Mouse (Mus musculus): ENCODE measurements around the gene Kat7.

The Kat7 gene

DNA sequence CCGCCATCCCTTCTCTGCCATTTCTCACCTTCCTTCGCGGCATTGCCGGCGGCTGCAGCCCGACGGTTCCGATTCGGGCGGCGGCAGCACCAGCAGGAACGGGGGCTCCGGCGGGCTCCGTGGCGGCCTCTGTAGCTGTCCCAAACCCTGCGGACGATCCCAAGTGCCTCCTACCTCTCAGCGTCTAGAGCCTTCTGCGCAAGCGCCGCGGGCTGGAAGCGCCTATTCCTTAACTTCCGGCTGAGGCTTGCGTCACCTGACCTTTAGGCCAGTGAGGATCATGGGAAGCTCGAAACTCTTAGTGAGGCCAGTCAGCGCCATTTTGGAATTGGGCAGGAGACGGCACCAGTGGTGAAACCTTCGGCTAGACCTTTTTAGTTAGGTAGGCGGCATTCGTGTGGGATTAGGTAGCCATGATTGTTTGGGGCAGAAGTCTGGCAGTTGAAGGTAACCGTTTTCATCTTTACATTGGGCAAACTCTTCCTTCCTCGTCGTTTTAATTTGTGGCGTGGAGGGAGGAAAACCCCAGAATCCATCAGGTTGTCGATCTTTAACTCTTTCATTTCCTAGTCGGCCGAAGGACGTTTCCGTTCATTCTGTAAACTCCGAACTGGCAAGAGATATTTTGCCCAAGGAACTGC, at the start of gene Kat7:
Kat7 (minus strand) TSS at position 240 of the 641 bp plus-strand sequence.
- peak; percentile 99 for DNase-seq (ENCODE audit: low read depth, low spot score)

DNA sequence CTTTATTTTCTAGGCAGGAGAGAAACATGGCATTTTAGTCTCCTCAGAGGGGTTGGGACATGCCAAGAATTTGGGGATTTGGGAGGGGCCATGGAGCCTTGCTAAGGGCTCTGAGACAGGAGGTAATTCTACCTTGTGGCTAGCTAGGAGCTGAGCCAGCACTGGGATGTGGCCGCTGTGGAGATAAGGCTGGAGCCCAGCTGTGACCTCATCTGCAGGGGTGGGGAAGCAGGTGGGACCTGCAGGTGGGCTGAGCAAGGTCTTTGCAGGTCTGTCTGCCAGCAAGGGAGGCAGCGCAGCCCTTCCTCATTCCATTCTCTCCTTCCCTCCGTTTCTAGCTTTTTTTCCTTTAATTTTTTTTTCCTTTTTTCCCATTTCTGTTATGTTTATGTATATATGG, 48.2 kb upstream of the Kat7 start:
- DNase-seq (ENCODE audit: low read depth, low spot score), result no peak

DNA sequence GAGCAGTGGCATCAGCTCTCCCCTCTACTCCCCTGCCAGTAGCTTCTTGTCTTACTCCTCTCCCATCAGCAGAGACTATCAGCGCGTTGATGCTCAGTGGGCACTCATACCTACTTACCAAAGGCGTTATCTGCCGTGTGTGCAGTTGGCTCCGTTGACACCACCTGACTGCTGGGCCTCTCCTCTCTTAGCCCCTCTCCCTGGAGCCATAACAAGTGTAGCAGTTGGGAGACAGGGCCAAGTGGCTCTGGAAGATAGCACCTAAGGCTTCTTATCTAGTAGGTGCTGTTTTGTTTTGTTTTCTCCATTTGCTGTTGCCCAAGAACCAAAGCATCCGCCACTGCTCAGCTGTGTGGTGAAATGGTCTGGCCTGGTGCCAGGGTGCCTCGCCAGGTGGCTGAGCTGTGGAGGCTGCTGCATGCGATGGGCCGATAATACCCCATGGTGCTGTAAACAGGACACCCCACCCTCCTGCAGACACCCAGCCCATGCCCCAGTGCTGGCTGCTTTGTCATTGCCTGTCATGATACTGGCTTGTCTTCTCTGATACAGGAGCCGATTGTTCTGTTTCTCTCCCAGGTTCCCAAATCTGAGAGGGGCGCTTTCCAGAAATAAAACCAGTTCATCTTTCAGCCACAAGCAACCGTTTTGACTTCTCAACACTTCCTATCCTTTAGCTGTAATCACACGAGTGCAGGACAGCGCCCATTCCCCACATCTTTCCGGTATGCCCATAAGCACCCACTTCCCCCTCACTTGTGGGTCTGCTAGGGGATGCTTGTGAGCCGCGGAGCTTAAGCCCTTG, 46.6 kb upstream of the Kat7 start:
- DNase-seq (ENCODE audit: low read depth, low spot score), result no peak

DNA sequence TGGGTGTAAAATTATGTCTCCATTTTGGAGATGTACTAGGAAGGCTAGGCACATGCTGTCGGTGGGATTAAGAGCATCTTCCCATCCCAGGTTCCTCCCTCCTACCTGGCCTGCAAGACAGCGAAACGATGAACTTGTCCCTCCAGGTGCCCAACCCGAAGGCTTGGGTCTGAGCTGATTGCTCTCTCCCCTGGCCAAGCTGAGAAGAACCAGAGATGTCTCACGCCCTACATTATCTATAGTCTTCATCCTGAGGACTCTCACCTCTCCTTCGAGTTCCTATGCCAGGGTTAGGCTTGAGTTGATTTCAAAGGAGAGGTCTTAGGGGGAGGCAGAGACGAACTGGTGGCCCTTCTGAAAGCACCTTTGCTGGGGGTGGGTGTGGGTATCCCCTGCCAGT, 46.0 kb upstream of the Kat7 start:
- no peak for DNase-seq (ENCODE audit: low read depth, low spot score)

DNA sequence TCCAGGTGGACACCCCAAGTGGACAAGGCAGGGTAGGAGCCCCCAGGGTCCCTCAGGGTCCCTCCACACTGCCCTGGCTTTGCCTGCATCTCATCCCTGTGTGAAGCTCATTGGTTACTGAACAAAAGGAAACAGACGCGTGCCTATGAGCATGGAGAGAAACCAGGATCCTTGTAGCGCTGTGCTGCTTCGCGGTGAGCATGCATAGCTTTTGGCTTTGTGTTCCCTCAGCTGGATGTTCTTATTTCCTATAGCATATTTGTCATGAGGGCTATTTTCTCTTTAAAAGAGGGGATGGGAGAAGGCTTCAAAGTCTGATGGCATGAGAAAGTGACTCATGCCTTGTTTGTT, 45.6 kb upstream of the Kat7 start:
- no peak for DNase-seq (ENCODE audit: low read depth, low spot score)

DNA sequence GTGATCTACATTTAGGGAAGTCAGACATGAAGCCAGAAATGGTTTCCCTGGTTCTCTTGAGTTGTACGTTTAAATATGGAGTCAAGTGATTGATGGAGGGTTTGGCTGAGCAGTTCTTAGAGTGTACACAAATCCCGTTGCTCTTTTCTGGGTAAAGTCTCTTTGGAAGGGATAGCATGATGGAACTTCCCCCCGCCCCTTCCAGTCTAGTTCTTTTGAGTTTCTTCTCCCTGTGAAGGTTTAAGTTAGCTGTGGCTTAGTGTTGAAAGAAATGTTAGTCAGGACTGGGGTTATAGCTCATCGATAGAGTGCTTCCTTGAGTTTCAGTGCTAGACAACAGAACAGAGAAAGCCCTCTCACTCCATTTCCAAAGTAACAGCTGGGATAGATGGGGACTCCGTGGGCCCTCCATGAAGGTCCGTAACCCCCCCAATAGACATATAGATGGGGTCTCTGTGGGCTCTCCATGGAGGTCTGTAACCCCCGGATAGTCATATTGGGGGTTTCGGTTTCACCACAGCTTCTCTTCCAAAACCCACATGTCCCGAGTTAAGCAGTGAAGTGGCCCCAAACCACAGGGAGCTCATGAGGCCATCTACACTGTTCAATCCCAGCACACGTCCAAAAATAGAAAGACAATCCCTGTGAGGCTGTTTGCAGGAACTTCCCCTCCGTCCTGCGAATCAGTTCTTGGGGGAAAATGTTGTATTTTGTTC, 45.1 kb upstream of the Kat7 start:
- no peak for DNase-seq (ENCODE audit: low read depth, low spot score)

DNA sequence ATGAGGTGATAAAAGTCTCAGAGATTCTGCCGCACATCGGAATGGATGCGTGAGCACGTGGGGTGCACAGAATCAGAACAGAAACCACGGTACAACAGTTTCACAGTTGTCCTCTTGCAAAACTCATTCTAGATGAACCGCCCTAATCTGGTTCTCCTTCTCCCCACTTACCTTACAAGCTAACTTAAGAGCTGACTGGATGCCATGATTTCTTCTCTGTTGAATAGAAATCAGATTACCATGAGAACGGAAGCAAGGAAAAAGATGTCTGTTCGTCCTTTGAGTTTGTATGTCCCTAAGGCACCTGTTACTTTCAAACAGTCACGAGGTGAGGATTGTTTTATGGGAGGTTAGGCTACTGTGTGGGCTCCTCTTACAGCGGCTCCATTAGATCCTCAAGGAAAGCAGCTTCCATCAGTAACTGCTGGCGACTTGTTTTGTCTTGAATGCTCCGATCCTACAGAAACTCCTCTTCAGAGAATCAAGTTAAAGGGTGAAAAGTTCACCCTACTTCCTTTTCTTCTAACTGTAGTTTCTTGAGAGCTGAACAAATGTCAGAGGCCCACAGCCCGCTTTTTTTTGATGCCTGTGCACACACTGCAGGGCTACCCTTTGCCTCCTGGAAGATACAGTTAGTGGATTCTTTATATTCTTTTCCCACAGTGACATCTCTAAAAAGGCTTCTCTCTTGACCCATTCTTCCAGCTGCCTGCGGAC, 44.3 kb upstream of the Kat7 start:
- DNase-seq (ENCODE audit: low read depth, low spot score), result no peak

DNA sequence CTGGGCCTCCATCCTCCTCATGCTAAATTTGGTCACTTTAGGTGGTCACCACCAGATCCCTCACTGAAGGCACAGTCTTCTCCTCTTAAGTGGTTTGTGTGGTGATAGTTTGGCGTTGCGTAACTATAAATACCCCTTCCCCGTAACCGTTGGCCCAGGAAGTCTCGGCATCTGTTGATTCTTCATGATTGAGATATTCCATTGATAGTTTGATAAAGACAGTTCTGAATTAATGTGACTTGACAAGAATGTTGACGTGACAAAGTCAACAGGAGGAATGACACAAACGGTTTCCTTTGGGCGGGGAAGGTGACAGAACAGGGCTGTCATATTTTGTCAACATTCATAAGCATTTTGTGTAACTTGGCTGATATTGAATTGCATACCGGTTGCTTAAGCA, 43.2 kb upstream of the Kat7 start:
- DNase-seq (ENCODE audit: low read depth, low spot score), result no peak

DNA sequence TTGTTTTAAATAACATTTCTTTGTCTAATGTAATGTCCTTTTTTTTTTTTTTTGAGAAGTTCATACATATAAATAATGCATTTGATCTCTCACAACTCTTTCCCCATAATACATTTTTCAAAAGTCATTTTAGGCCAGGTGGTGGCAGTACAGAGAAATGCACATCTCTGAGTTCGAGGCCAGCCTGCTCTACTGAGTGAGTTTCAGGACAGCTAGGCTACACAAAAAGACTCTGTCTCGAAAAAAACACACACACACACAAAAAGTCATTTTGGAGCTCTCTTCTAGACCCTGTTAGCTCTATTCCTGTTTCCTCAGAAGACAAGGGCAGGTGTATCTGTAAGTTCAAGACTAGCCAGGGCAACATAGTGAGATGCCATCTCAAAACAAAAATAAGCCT, 42.6 kb upstream of the Kat7 start:
- no peak for DNase-seq (ENCODE audit: low read depth, low spot score)

DNA sequence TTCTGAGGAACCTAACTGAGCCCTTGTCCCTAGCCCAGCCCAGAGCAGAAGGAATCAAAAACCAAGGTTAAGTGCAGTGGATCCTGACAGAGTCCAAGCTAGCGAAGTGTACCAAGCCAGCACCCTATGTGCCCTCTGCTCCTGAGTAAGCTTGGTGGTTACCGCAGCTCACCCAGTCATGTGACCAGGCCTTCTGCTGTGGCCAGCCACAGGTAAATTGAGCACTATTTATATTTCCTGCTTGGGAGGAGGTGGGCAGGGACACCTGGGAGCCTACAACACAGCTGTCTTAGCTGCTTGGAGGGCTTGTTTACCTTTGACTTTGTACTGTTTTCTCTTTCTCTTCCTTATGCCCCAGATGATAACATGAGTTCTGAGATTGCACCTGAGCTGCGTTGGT, 40.9 kb upstream of the Kat7 start:
- no peak for DNase-seq (ENCODE audit: low read depth, low spot score)

DNA sequence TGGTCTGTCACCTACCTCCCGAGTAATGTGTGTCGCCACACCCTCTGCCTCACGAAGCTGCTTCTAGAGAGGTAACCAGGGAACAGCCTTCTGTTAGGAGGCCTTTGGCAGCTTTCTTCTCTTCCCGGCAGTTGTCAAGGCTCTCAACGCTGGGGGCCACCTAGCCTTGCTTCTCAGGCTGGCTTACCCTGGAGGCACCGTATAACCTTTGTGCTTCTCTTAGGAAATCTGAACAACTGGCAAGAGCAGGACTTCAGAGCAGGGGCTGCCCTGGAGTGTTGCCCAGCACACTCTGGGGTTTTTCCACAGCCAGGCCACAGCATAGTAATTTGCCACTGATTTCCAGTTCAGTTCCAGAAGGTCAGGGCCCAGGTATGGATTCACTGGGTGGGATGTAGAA, 40.2 kb upstream of the Kat7 start:
- no peak for DNase-seq (ENCODE audit: low read depth, low spot score)

DNA sequence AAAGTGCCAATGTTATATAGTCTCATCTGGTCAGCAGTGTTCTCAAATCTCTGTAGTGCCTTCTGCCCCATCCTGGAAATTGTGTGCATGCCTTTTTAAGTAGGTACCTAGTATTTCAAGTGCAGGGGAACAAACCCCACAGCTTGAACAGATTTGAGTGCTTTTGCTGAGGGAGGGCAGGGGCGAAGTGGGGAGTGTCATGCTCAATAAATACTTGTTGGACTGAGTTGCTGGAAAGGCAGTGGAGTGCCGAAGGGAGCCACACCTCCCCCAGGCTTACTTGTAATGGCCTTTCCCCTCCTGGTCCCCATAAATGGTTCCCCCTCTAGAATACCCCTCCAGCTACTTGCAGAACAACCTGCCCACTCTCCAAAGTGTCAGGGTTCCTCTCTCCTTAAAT, 34.1 kb upstream of the Kat7 start:
- peak; percentile 19 for DNase-seq (ENCODE audit: low read depth, low spot score)

DNA sequence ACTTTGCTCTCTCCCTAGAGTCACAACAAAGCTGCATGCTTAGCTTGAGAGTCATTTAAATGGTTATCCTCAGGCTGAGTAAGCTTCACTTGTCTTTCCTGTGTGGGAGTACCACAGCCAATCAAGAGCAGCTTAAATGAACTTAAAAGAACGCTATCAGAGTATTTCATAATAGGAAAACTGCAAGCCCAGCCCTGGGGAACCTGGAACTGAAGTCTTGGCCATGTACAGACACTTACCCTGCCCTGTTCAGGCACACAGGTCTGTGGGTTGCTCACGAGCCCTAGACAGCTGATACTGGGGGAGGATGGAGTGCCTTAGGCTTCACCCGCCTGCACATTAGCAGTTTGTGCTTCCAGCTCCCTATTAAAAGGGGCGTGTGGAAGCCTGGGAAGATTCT, 33.1 kb upstream of the Kat7 start:
- no peak for DNase-seq (ENCODE audit: low read depth, low spot score)

DNA sequence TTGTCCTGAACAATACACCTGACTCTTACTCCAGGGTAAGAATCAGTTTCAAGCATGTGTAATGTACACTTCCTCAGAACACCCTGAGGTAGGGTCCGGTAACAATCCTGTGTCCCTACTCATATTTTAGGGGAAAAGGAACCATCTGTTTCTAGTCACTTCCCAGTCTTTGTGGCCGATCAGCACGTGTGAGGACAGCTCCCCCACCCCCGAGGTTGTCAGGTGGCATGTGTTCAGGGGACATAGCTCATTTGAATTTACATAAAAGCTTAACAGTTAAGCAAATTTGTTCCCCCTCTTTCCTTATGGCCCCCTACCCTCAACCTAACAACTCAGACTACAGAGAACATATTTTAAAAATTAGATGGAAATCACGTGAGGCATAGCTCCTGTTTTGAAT, 30.6 kb upstream of the Kat7 start:
- peak; percentile 16 for DNase-seq (ENCODE audit: low read depth, low spot score)

DNA sequence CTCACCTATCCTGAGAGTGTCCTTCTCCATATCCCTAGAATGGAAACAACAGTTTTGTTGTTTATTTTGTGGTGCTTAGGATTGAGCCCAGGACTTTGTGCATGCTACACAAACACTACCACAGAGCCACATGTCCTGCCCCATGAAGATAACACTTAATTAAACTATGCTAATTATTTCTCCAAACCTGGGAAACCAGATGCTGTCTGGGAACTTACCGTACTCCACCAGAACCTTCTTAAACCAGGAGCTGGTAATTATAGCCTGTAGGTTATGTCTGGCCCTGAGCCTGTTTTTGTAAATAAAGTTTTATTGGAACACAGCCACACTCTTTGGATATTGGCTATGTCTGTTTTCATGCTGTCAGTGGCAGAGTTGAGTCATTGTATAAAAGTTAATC, 30.2 kb upstream of the Kat7 start:
- DNase-seq (ENCODE audit: low read depth, low spot score), result peak; percentile 18

DNA sequence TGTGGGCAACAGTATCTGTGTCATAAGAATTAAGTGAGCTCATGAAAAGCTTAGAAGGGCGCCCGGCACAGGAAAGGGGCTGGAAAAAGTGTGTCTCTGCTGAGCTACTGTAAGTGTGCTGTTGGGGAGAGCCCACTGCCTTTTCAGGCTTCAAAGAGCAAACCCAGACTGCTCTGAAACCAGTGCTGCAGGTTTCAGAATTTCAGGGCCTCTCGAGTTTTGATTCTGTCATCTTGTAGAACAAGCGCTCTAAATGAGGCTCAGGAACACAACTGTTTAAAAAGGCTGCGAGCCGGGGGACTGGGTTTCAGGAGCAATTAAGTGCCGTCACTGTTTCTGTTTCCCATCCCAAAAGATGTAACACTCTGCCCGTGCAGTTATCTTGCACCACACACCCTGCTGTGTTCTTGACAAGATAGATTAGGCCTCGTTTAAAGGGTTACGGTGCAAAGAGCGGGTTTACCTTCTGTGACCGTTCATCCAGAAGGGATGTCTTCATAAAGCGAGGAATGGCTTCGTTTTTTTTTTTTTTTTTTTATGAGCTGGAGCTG, 29.5 kb upstream of the Kat7 start:
- DNase-seq (ENCODE audit: low read depth, low spot score), result no peak

DNA sequence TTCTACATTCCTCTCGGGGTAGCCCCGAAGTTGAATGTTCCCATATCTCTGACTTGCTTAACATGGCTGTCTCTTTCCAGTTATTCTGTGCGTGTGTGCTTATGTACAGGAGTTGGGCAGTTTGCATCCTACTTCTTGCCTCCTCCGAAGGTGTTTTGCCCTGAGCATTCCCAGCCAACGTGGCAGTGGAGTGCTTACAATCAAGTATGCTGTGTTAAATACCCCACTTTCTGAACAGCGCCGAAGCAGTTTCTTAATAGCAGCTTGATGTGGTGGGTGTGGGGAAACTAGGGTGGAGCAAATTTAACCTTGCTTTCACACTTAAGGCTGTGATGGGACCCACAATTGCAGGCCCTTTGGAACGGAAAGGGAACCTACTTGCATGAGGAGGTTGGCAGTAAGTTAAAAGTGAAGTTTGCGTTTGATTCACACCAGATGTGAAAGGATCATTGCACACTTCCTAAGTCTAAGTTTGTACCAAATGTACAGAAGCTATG, 27.8 kb upstream of the Kat7 start:
- no peak for DNase-seq (ENCODE audit: low read depth, low spot score)

DNA sequence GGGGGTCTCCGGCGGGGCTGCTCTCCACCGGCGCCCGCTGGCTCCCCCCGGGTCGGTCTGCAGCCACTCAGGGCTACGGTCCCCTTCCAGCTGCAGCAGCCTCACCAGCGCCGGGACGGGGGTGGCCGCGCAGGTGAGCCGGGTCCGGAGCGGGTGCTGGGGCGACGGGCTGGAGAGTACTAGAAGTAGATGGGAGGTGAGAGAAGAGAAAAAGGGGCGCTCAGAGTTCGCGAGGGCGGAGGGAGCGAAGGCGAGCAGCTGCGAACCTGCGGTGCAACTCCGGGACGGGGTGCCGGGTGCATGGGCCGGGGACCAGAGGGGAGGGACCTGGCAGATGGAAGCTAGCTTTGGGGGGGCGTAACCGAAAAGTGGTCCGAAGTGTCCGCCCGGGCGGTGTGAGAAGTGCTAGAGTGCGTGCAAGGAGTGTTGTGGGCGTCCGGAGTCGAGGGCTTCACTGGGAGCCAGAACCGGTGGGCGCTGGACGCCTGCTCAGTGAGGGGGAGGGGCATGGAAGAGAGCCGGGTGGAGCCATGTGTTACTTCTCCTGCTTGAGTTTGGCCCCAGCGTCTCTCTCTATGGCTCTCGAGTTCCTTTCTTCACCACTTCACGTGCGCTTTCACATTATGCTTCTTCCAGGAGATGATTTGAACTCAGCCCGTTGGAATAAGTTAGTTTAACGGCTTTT, 27.2 kb upstream of the Kat7 start:
- DNase-seq (ENCODE audit: low read depth, low spot score), result peak; percentile 69

DNA sequence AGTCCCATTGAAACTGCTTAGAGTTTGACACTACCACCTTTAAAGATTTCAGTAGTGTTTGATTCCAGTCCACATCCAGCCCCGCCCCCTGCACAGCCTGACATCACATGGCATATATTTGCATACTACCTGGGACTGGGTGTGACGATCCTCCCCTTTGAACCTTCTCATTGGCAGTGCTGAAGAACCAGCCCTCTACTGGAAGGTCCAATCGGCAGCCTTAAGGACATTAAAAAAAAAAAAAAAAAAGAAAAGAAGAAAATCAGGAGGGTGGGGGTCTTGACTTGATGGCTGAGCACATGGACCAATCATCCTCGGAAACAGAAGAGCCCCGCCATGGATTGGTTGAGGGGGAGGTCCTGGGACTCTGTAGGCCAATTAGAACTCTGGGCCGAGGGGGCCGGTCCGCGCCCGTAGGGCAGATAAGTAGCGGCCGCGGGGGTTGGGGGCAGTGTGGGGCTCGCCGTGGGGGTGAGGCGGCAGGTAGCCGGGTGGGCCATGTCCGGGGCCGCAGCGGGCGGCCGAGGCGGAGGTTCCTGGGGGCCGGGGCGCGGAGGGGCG, 26.6 kb upstream of the Kat7 start, which contains the start of gene Fam117a:
Fam117a (plus strand) TSS at position 451 of the 561 bp plus-strand sequence.
- DNase-seq (ENCODE audit: low read depth, low spot score), result peak; percentile 92

DNA sequence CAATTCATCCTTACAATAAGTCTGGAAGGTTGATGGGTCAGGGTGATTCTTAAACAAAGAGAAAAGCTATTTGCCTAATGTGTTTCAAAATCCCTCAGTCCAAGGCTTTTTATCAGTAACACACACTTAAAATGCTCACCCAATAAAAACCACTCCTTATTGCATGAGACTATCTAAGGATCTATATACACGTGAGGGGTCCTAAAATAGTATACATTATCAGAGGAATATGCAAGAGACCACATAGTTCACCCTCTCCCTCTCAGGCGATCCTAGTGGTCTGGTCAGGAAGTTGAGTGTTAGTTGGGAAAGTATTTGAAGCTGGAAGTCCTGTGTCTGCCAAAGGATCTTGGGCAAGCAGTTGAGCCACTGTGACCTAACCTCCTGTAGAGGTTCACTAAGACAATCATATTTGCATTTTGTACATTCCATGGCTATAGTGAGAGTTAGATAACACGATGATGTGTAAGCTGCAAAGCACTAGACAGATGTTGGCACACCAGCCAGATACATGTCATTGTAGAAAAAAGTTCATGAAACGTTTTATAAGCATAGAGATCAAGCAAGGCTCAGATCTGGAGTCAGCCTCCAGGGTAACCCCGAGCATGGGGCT, 24.5 kb upstream of the Kat7 start:
- DNase-seq (ENCODE audit: low read depth, low spot score), result no peak
